Mouse (Mus musculus) left cerebral cortex, adult 8-10 months (tissue): Measurements from ENCODE around the gene Smim6. TPM values are rescaled to one million over a fixed set of nuclear protein-coding genes. Genes with fewer than 3 reads are reported as not detected.

Source experiments
- DNase-seq, 2 experiments: peaks; one replicate each; pipeline ENCODE4 v3.0.0; 2022; ENCODE audit warnings: low spot score in 2 of 2
- total RNA-seq, 4 experiments: library from RNA; stranded (reverse); gene quantifications; 2 replicates each; pipeline ENCODE4 v1.2.4; 2022

Smim6 gene
- total RNA-seq, result not detected

- DNase-seq, result no peak
These were observed at the start of gene Smim6 for GRCm38 (mm10) chr11:115911632-115912376. Smim6 (plus strand) TSS chr11:115912017.

DNA sequence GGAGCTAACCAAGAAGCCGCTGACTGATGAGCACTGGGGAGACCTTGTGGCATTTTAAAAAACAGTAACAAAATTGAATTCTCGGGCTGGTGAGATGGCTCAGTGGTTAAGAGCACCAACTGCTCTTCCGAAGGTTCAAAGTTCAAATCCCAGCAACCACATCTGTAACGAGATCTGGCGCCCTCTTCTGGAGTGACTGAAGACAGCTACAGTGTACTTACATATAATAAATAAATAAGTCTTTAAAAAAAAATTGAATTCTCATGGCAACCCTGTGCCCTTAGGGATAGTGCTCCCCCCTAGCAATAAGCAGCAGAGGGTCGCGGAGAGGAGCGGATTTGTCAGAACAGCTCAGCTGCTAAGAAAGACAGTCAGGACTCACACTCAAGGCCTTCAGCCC, 47.9 kb upstream of the Smim6 start:
- no peak for DNase-seq

- DNase-seq, result no peak
These were observed 42.4 kb upstream of the Smim6 start for GRCm38 (mm10) chr11:115869393-115869792.

GRCm38 (mm10) chr11:115872437-115872836, 39.4 kb upstream of the Smim6 start:
- no peak for DNase-seq

GRCm38 (mm10) chr11:115875935-115876334, 35.9 kb upstream of the Smim6 start:
- DNase-seq, result no peak

DNA sequence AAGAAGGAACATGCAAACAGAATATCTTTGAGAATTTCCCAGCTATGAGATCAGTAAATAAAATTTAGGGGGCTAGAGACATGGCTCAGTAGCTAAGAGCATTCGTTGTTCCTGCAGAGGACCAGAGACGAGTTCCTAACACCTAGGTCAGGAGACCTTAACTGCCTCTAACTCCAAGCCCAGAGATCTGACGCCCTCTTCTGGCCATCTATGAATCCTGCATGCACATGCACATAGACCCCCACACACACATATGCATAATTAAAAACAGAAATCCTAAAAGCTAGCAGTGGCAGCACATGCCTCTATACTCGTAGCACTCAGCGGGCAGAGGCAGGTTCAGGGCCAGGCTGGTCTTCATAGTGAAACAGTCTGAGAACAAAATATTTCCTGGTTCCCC, 35.4 kb upstream of the Smim6 start:
- no peak for DNase-seq

GRCm38 (mm10) chr11:115877174-115877755, 34.6 kb upstream of the Smim6 start:
- DNase-seq, result no peak

- no peak for DNase-seq
These were observed 33.7 kb upstream of the Smim6 start for GRCm38 (mm10) chr11:115878071-115878470.

DNA sequence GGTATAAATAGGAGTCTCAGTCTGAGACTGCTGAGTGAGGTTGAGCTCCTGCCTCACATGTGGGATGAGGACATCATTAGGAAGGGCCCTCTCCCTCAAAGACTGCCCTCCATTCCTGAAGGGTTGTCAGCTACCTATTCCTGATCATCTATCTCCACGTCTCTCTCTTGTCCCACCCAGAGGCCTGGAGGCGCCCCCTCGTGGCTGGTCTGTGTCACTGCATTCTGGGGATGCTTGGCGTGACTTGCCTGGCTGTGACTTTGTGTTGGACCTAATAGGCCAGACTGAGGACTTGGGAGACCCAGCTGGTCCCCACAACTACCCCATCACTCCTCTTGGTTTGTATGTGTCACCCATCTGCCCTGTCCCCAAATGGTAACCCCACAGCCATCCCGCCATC, 30.8 kb upstream of the Smim6 start:
- DNase-seq, result no peak

GRCm38 (mm10) chr11:115883251-115883650, 28.6 kb upstream of the Smim6 start:
- no peak for DNase-seq

DNA sequence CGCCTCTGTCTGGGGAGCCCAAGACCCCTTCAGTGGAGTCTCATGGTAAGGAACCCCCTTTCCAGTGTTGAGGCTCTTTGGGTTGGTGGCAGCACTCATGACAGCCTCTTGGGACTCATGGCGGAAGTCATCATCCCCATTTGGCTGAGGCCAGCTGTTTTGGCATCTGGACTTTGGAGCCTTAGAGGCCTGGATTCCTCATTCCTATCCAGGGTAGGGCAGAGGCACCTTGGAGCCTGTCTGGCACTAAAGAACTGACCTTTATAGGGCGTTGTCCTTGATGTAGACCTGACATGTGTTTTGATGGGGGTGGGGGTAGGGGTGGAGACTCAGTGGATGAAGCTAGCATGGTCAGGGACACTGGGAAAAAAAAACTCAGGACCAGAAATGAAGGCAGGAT, 27.5 kb upstream of the Smim6 start:
- DNase-seq, result no peak

DNA sequence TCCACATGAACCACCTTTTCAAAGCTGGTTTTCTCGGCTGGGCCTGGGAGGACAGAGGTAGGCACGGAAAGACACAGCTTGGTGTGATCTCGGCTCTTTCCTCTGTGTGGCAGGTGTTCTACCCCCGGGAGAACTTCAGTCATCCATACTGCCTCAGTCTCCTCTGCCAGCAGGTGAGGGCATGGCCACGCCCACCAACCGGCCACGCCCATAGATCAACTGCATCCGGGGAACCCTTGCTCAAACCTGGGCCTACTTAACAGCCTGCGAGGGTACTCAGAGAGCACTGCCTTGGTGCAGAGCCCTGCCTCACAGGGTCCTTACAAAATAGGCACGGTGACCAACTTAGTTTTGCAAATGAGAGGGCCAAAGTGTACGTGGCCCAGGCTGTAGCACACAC, 26.5 kb upstream of the Smim6 start:
- no peak for DNase-seq

DNA sequence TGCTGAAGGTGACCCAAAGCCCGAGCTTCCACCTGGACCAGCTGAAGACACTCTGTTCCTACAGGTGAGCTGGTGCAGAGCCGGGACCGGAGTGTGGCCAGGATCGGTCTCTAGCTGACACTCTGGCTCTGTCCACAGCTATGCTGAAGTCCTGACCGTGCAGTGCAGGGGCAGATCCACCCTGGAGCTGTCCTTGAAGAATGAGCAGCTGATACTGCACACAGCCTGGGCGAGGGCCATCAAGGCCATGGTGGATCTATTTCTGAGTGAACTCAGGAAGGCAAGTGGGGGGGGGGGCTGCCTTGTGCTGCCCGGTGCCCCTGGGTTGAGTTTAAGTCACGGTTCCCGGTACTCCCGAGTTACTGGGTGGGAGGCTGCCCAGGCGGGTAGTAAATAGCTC, 25.4 kb upstream of the Smim6 start:
- DNase-seq, result no peak

GRCm38 (mm10) chr11:115888020-115888419, 23.8 kb upstream of the Smim6 start:
- no peak for DNase-seq

DNA sequence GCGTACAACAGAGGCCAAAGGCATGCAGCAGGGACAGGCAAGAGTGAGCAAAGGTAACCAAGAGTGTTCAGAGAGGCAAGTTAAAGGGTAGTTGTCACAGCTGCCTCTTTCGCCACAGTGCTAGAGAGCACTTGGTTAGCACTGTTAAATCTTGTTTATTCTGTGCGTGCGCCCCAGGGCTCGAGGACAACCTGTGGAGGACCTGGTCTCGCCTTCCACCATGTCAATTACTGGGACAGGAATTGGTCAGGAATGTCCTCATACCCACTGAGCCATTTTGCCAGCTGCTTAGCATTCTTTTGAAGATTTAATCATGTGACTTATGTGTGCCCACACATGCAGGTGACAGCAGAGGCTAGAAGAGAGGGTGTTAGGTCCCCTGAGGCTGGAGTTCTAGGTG, 22.7 kb upstream of the Smim6 start:
- no peak for DNase-seq

DNA sequence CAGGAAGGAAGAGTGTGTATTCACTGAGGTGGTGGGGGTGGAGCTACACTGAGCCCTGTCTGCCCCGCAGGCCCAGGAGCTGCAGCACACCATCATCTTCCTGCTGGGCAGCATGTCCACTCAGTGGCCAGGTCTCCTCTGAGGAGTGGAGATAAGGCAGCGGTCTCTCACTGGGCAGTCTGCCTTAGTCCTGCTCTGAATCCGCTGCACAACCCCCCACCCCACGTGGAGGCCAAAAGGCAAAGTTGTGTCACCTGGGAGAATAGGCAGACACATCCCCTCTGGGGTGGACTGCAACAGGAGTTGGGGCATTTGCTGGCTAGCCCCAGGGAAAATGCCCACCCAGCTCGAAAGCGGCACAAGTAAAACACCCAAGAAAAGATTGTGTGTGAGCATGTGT, 19.6 kb upstream of the Smim6 start:
- no peak for DNase-seq

GRCm38 (mm10) chr11:115893071-115893470, 18.7 kb upstream of the Smim6 start:
- no peak for DNase-seq

DNA sequence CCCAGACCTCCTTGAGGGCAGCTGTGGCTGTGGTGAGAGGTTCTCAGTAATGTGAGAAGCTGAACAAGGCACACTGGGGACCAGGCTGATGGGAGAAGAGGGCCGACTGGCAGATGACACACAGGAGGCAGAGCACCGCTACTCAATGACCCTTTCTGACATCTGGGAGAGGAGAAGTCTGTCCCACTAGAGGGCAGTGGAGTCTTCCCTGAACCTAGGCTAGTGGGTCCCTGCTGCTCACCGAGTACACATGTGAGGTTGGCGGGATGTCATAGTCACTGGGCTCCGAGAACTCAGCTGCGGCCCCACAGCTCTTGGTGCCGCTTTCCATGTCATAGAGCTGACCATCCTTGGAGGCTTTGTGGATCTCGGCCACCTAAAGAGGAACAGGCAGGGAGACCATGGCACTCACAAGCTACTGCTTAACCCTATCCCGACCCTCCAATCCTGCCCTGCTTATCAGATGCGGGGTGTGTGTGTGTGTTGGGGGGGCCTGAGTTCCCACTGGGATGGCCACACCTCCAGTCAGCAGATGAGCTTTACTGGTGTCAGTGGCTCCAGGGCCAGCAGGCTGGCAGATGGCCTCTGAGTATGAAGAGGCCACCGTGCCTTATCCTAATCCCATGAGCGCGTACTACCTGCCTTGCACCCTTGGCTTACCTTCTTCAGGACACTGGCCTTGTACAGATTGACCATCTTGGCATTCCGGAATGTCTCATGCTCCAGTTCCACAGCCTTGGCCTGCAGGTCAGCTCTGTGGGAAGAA, 16.9 kb upstream of the Smim6 start:
- no peak for DNase-seq

GRCm38 (mm10) chr11:115898446-115898845, 13.4 kb upstream of the Smim6 start:
- DNase-seq, result no peak

DNA sequence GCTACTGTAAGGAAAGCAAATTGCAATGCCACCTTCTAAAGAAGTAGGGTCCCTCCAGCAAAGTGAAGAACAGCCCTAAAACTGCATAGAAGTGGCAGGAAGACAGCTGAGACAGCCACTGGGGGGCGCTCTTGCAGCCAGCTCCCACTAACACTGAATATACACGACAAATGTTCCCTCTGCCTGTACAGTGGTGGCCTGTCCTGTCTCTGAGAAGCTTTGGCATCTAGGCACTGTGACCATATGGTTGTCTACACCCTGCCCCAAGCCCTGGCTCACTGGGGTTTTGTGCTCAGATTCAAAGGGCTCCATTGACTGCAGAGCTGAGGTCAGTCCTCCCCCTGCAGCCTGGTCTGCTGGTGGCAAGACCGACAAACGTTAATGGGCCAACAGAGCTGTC, 12.9 kb upstream of the Smim6 start:
- peak; percentile 42 to 83 for DNase-seq

DNA sequence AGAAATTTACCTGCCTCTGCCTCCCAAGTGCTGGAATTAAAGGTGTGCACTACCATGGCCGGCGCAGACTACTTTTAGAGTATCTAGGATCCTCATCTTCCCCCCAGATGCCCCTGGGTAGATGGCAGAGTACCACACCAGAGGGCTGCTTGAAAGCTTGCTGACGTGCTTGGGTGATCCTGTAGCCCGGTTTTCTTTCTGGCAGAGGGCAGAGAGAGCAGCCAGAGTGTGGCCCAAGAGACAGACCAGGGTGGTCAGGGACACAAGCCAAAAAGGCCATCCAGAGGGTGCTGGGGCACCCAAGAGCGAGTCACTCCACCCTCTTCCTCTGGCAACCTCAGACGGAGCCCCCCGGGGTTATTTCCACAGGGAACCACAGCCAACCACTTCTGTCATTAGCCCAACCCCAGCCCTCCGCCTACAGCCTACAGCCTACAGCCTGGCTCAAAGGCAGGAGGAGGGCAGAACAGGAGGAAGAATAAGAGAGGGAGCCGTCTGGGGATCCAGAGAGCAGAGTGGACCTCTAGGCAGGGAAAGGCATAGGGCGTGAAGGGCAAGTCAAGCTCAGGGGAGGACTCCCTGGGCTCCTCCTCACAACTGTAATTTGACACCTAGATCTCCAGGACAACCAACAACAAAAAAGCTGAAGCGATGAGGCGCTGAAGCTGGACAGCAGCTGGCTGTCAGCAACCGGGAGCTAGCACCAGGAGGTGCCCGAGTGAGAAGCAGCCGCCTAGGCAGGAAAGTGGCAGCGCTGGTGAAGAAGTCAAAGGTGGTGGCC, 12.1 kb upstream of the Smim6 start, which contains the start of gene Smim5:
Smim5 (plus strand) TSS at position 481 of the 781 bp plus-strand sequence.
- no peak for DNase-seq
